ENCODE assay signal across 10 mouse cellular contexts in genomic region chr9:106457920-106458319, GRCm38 (mm10). TPM values are rescaled to one million over a fixed set of nuclear protein-coding genes. Genes with fewer than 3 reads are reported as not detected.
DNase-seq lines count a peak whose midpoint lies in the region; ATAC-seq and TF ChIP-seq lines count a peak whose summit lies in the region.
"Had no signal": no experiment of that assay in that cellular context is flagged by ENCODE, and none has a peak within 500 bp of the region (broad histone marks: within the 10 kb centered on the region; RNA-seq: fewer than 3 reads in every experiment).

No protein-coding gene starts in this region.

- no peak for TF ChIP-seq CTCF in E14TG2a.4 (conservative IDR thresholded peaks at IDR 0.05; ENCODE audit: low read length)

- peaks cover 65% of the 10 kb centered on the region for H3K36me3 ChIP-seq in E14TG2a.4 (ENCODE audit: insufficient read depth, low read length)
- peaks cover 72% of the 10 kb centered on the region for H3K36me3 ChIP-seq in embryonic facial prominence, embryonic 10.5 days (replicated peaks)
- H3K36me3 ChIP-seq in heart, embryonic 12.5 days = peaks cover 36% of the 10 kb centered on the region
- peaks cover 71% of the 10 kb centered on the region for H3K36me3 ChIP-seq in limb, embryonic 10.5 days
- H3K36me3 ChIP-seq in intestine, embryonic 15.5 days = peaks cover 9% of the 10 kb centered on the region; the same call in 1 of the 2 replicates
- peaks cover 16% of the 10 kb centered on the region for H3K36me3 ChIP-seq in kidney, embryonic 16.5 days (ENCODE audit: insufficient read depth, low read length)

- H3K27me3 ChIP-seq in E14TG2a.4 (ENCODE audit: insufficient read depth, low read length) = no peaks in the 10 kb centered on the region
- peaks cover 2% of the 10 kb centered on the region for H3K27me3 ChIP-seq in embryonic facial prominence, embryonic 10.5 days (replicated peaks; ENCODE audit: low read depth, poor library complexity, severe bottlenecking)
- 0 out of 2 replicates have a peak, but pooled peaks cover under 1% of the 10 kb centered on the region for H3K27me3 ChIP-seq in heart, embryonic 12.5 days (replicated peaks)
- H3K27me3 ChIP-seq in limb, embryonic 10.5 days (ENCODE audit: low read depth, poor library complexity, severe bottlenecking) = peaks cover under 1% of the 10 kb centered on the region; the same call in 1 of the 2 replicates
- H3K27me3 ChIP-seq in intestine, embryonic 15.5 days (replicated peaks) = no peaks in the 10 kb centered on the region
- no peaks in the 10 kb centered on the region for H3K27me3 ChIP-seq in kidney, embryonic 16.5 days (ENCODE audit: insufficient read depth, low read length)

- no peaks in the 10 kb centered on the region for H3K9me3 ChIP-seq in E14TG2a.4 (ENCODE audit: low read length)
- H3K9me3 ChIP-seq in embryonic facial prominence, embryonic 10.5 days = no peaks in the 10 kb centered on the region
- H3K9me3 ChIP-seq in heart, embryonic 12.5 days (replicated peaks) = no peaks in the 10 kb centered on the region
- H3K9me3 ChIP-seq in limb, embryonic 10.5 days (replicated peaks) = no peaks in the 10 kb centered on the region
- H3K9me3 ChIP-seq in intestine, embryonic 15.5 days = no peaks in the 10 kb centered on the region
- no peaks in the 10 kb centered on the region for H3K9me3 ChIP-seq in kidney, embryonic 16.5 days (ENCODE audit: low read length)

- 0 out of 2 replicates have a peak overlapping the region, but pooled peaks have one; percentile 10 for H3K9ac ChIP-seq in heart, embryonic 12.5 days
- no peak overlapping the region for H3K9ac ChIP-seq in intestine, embryonic 15.5 days
- H3K9ac ChIP-seq in kidney, embryonic 16.5 days (replicated peaks; ENCODE audit: low read length) = no peak overlapping the region

- H3K4me1 ChIP-seq in E14TG2a.4 (replicated peaks; ENCODE audit: low read depth, low read length) = peaks cover 84% of the 10 kb centered on the region
- H3K4me1 ChIP-seq in embryonic facial prominence, embryonic 10.5 days = peaks cover 89% of the 10 kb centered on the region
- H3K4me1 ChIP-seq in heart, embryonic 12.5 days (replicated peaks) = peaks cover 63% of the 10 kb centered on the region
- peaks cover 79% of the 10 kb centered on the region for H3K4me1 ChIP-seq in limb, embryonic 10.5 days
- H3K4me1 ChIP-seq in intestine, embryonic 15.5 days (replicated peaks) = peaks cover 36% of the 10 kb centered on the region
- H3K4me1 ChIP-seq in kidney, embryonic 16.5 days (ENCODE audit: insufficient read depth, low read length) = peaks cover 63% of the 10 kb centered on the region

- no peak overlapping the region for H3K4me2 ChIP-seq in heart, embryonic 12.5 days
- no peak overlapping the region for H3K4me2 ChIP-seq in intestine, embryonic 15.5 days (replicated peaks)
- H3K4me2 ChIP-seq in kidney, embryonic 16.5 days (replicated peaks; ENCODE audit: low read depth, low read length) = no peak overlapping the region

- H3K27ac ChIP-seq in embryonic facial prominence, embryonic 10.5 days (replicated peaks) = peak overlapping the region; percentile 99
- H3K27ac ChIP-seq in heart, embryonic 12.5 days (ENCODE audit: poor library complexity, severe bottlenecking) = no peak overlapping the region
- peak overlapping the region; percentile 94; the same call in 1 of the 2 replicates for H3K27ac ChIP-seq in limb, embryonic 10.5 days
- no peak overlapping the region for H3K27ac ChIP-seq in intestine, embryonic 15.5 days
- no peak overlapping the region for H3K27ac ChIP-seq in kidney, embryonic 16.5 days (ENCODE audit: low read length)

- H3K4me3 ChIP-seq in E14TG2a.4 (replicated peaks; ENCODE audit: low read length) = peak overlapping the region; percentile 84; the same call in 1 of the 2 replicates
- peak overlapping the region; percentile 86; the same call in 1 of the 2 replicates for H3K4me3 ChIP-seq in embryonic facial prominence, embryonic 10.5 days
- H3K4me3 ChIP-seq in heart, embryonic 12.5 days = no peak overlapping the region
- peak overlapping the region; percentile 8; the same call in 1 of the 2 replicates for H3K4me3 ChIP-seq in limb, embryonic 10.5 days
- H3K4me3 ChIP-seq in intestine, embryonic 15.5 days (replicated peaks) = no peak overlapping the region
- no peak overlapping the region for H3K4me3 ChIP-seq in kidney, embryonic 16.5 days (ENCODE audit: low read length)
- H3K4me3 ChIP-seq: erythroblast, embryonic 14.5 days had no signal

- no peak for DNase-seq in embryonic facial prominence, embryonic 10.5 days (ENCODE audit: low spot score)
- no peak for DNase-seq in limb, embryonic 10.5 days (ENCODE audit: low spot score)
- DNase-seq: lung, postnatal 14 days; thymus, postnatal 14 days had no signal

- WGBS in embryonic facial prominence, embryonic 10.5 days = 74% methylated on average over 5 of the region's 5 CpGs
- WGBS in heart, embryonic 12.5 days = 68% methylated on average over 5 of the region's 5 CpGs
- 75% methylated on average over 5 of the region's 5 CpGs for WGBS in limb, embryonic 10.5 days
- 74% methylated on average over 5 of the region's 5 CpGs for WGBS in intestine, embryonic 15.5 days
- WGBS in kidney, embryonic 16.5 days = 63% methylated on average over 5 of the region's 5 CpGs

- ATAC-seq in heart, embryonic 12.5 days (ENCODE audit: insufficient number of reproducible peaks, low FRiP score) = no peak
- no peak for ATAC-seq in intestine, embryonic 15.5 days
- ATAC-seq in activated CD4-positive, CD25-positive, alpha-beta regulatory T cell, adult 4 months = no peak
- ATAC-seq in kidney, embryonic 16.5 days (ENCODE audit: low FRiP score, low TSS enrichment) = no peak

RNA-seq across cellular contexts. Expression of gene Pcbp4, which starts 4.8 kb away (rescaled TPM):
- 320 and 346 TPM in 2 replicates for polyA plus RNA-seq in embryonic facial prominence, embryonic 10.5 days (2016; fragmentation: Nextera tagmentation; extraction: Ambion mirVana)
- polyA plus RNA-seq in heart, embryonic 12.5 days (2016; fragmentation: Nextera tagmentation; extraction: Ambion mirVana) = 96.9 and 109 TPM in 2 replicates
- 275 and 316 TPM in 2 replicates for polyA plus RNA-seq in limb, embryonic 10.5 days (2016; fragmentation: Nextera tagmentation; extraction: Ambion mirVana)
- 43.7 and 49.5 TPM in 2 replicates for polyA plus RNA-seq in intestine, embryonic 15.5 days (2015; fragmentation: Nextera tagmentation; extraction: Ambion mirVana)
- polyA plus RNA-seq in activated CD4-positive, CD25-positive, alpha-beta regulatory T cell, adult 4 months (2017; shearing (Covaris generic)) = 1 to 10 TPM; 4.5 to 4.8 TPM
- polyA plus RNA-seq in kidney, embryonic 16.5 days (2015; fragmentation: Nextera tagmentation; extraction: Ambion mirVana) = 119 and 136 TPM in 2 replicates

RNA-seq across cellular contexts. Expression of gene Gpr62, which starts 7.8 kb away (rescaled TPM):
- polyA plus RNA-seq in embryonic facial prominence, embryonic 10.5 days (2016; fragmentation: Nextera tagmentation; extraction: Ambion mirVana) = 0.16 and 0.55 TPM in 2 replicates
- polyA plus RNA-seq in heart, embryonic 12.5 days (2016; fragmentation: Nextera tagmentation; extraction: Ambion mirVana) = 0.41 and 0.46 TPM in 2 replicates
- 0.16 and 0.59 TPM in 2 replicates for polyA plus RNA-seq in limb, embryonic 10.5 days (2016; fragmentation: Nextera tagmentation; extraction: Ambion mirVana)
- polyA plus RNA-seq in intestine, embryonic 15.5 days (2015; fragmentation: Nextera tagmentation; extraction: Ambion mirVana) = 0.20 and 0.45 TPM in 2 replicates
- not detected for polyA plus RNA-seq in activated CD4-positive, CD25-positive, alpha-beta regulatory T cell, adult 4 months (2017; shearing (Covaris generic))
- polyA plus RNA-seq in kidney, embryonic 16.5 days (2015; fragmentation: Nextera tagmentation; extraction: Ambion mirVana) = 0.31 and 0.41 TPM in 2 replicates
- polyA plus RNA-seq: erythroblast, embryonic 14.5 days had no signal

RNA-seq across cellular contexts. Expression of gene Abhd14a, which starts 10.4 kb away (rescaled TPM):
- 40.1 and 40.4 TPM in 2 replicates for polyA plus RNA-seq in embryonic facial prominence, embryonic 10.5 days (2016; fragmentation: Nextera tagmentation; extraction: Ambion mirVana)
- polyA plus RNA-seq in heart, embryonic 12.5 days (2016; fragmentation: Nextera tagmentation; extraction: Ambion mirVana) = 39.7 and 44.4 TPM in 2 replicates
- polyA plus RNA-seq in limb, embryonic 10.5 days (2016; fragmentation: Nextera tagmentation; extraction: Ambion mirVana) = 45.0 and 46.9 TPM in 2 replicates
- 49.1 and 51.0 TPM in 2 replicates for polyA plus RNA-seq in intestine, embryonic 15.5 days (2015; fragmentation: Nextera tagmentation; extraction: Ambion mirVana)
- polyA plus RNA-seq in activated CD4-positive, CD25-positive, alpha-beta regulatory T cell, adult 4 months (2017; shearing (Covaris generic)) = 10 to 100 TPM; 12.7 to 13.0 TPM
- 68.8 and 70.3 TPM in 2 replicates for polyA plus RNA-seq in kidney, embryonic 16.5 days (2015; fragmentation: Nextera tagmentation; extraction: Ambion mirVana)

RNA-seq across cellular contexts. Expression of gene Abhd14b, which starts 10.7 kb away (rescaled TPM):
- 6.0 and 6.4 TPM in 2 replicates for polyA plus RNA-seq in embryonic facial prominence, embryonic 10.5 days (2016; fragmentation: Nextera tagmentation; extraction: Ambion mirVana)
- 4.8 and 5.1 TPM in 2 replicates for polyA plus RNA-seq in heart, embryonic 12.5 days (2016; fragmentation: Nextera tagmentation; extraction: Ambion mirVana)
- polyA plus RNA-seq in limb, embryonic 10.5 days (2016; fragmentation: Nextera tagmentation; extraction: Ambion mirVana) = 5.9 and 7.6 TPM in 2 replicates
- polyA plus RNA-seq in intestine, embryonic 15.5 days (2015; fragmentation: Nextera tagmentation; extraction: Ambion mirVana) = 25.4 and 31.8 TPM in 2 replicates
- polyA plus RNA-seq in activated CD4-positive, CD25-positive, alpha-beta regulatory T cell, adult 4 months (2017; shearing (Covaris generic)) = 10 to 100 TPM in 1 of 2 experiments, 1 to 10 TPM in 1; 8.1 to 10.1 TPM
- polyA plus RNA-seq in kidney, embryonic 16.5 days (2015; fragmentation: Nextera tagmentation; extraction: Ambion mirVana) = 45.5 and 48.3 TPM in 2 replicates
- polyA plus RNA-seq: erythroblast, embryonic 14.5 days had no signal

RNA-seq across cellular contexts. Expression of gene Rrp9, which starts 17.8 kb away (rescaled TPM):
- polyA plus RNA-seq in embryonic facial prominence, embryonic 10.5 days (2016; fragmentation: Nextera tagmentation; extraction: Ambion mirVana) = 77.5 and 83.8 TPM in 2 replicates
- 32.5 and 34.5 TPM in 2 replicates for polyA plus RNA-seq in heart, embryonic 12.5 days (2016; fragmentation: Nextera tagmentation; extraction: Ambion mirVana)
- 81.6 and 110 TPM in 2 replicates for polyA plus RNA-seq in limb, embryonic 10.5 days (2016; fragmentation: Nextera tagmentation; extraction: Ambion mirVana)
- polyA plus RNA-seq in intestine, embryonic 15.5 days (2015; fragmentation: Nextera tagmentation; extraction: Ambion mirVana) = 49.9 and 50.0 TPM in 2 replicates
- polyA plus RNA-seq in activated CD4-positive, CD25-positive, alpha-beta regulatory T cell, adult 4 months (2017; shearing (Covaris generic)) = 10 to 100 TPM; 23.1 to 33.9 TPM
- 56.2 and 59.5 TPM in 2 replicates for polyA plus RNA-seq in kidney, embryonic 16.5 days (2015; fragmentation: Nextera tagmentation; extraction: Ambion mirVana)

Comparison
In these comparisons a context has a peak if more than half of its experiments do, and no peak if none do; other contexts are left out.
1. H3K4me3 ChIP-seq: peak in E14TG2a.4 (single experiment), embryonic facial prominence, embryonic 10.5 days (single experiment) and limb, embryonic 10.5 days (single experiment); none in heart, embryonic 12.5 days (single experiment), intestine, embryonic 15.5 days (single experiment) and kidney, embryonic 16.5 days (single experiment).
2. H3K27ac ChIP-seq: peak in embryonic facial prominence, embryonic 10.5 days (single experiment) and limb, embryonic 10.5 days (single experiment); none in heart, embryonic 12.5 days (single experiment), intestine, embryonic 15.5 days (single experiment) and kidney, embryonic 16.5 days (single experiment).